Mouse (Mus musculus) layer of hippocampus, postnatal 14 days (tissue): Measurements from ENCODE around the gene Ciita. TPM values are rescaled to one million over a fixed set of nuclear protein-coding genes. Genes with fewer than 3 reads are reported as not detected.

ENCODE experiments used
- DNase-seq, 2 experiments: peaks; one replicate each; pipeline ENCODE4 v3.0.0; 2021 to 2022; ENCODE audit warnings: low spot score in 2 of 2, mixed read lengths in 1 of 2
- total RNA-seq, 2 experiments: library from RNA; stranded (reverse); gene quantifications; 2 replicates each; pipeline ENCODE4 v1.2.3; 2021

Gene Ciita
- total RNA-seq, 2 experiments from 2014 or later, result 0.38 TPM; not detected in 1

GRCm38 (mm10) chr16:10471950-10472349 lies 7.9 kb upstream of the Ciita start:
- no peak for DNase-seq

GRCm38 (mm10) chr16:10474956-10475355 lies 4.9 kb upstream of the Ciita start:
- DNase-seq, result no peak

- no peak for DNase-seq
These were observed 3.9 kb upstream of the Ciita start for GRCm38 (mm10) chr16:10475919-10476318.

- DNase-seq, result no peak
These were observed 2.5 kb downstream of the Ciita start for GRCm38 (mm10) chr16:10482343-10482742.

- DNase-seq, result no peak
These were observed 7.1 kb downstream of the Ciita start for GRCm38 (mm10) chr16:10486993-10487392.

GRCm38 (mm10) chr16:10487895-10488493 lies 8.1 kb downstream of the Ciita start:
- no peak for DNase-seq

- DNase-seq, result no peak
These were observed 9.1 kb downstream of the Ciita start for GRCm38 (mm10) chr16:10488769-10489481.

GRCm38 (mm10) chr16:10489483-10489882 lies 9.6 kb downstream of the Ciita start:
- DNase-seq, result no peak

GRCm38 (mm10) chr16:10489904-10490457 lies 10.1 kb downstream of the Ciita start:
- DNase-seq, result no peak

- no peak for DNase-seq
These were observed 10.8 kb downstream of the Ciita start for GRCm38 (mm10) chr16:10490503-10491150.

- no peak for DNase-seq
These were observed 11.9 kb downstream of the Ciita start for GRCm38 (mm10) chr16:10491716-10492115.

GRCm38 (mm10) chr16:10492587-10492986 lies 12.7 kb downstream of the Ciita start:
- DNase-seq, result no peak

- no peak for DNase-seq
These were observed 16.0 kb downstream of the Ciita start for GRCm38 (mm10) chr16:10495824-10496298.

- no peak for DNase-seq
These were observed 18.3 kb downstream of the Ciita start for GRCm38 (mm10) chr16:10498096-10498602.

GRCm38 (mm10) chr16:10499122-10499521 lies 19.3 kb downstream of the Ciita start:
- DNase-seq, result no peak

GRCm38 (mm10) chr16:10501865-10502264 lies 22.0 kb downstream of the Ciita start:
- no peak for DNase-seq

- DNase-seq, result no peak
These were observed 23.2 kb downstream of the Ciita start for GRCm38 (mm10) chr16:10503058-10503457.

GRCm38 (mm10) chr16:10507445-10507844 lies 27.6 kb downstream of the Ciita start:
- no peak for DNase-seq

GRCm38 (mm10) chr16:10508691-10509090 lies 28.8 kb downstream of the Ciita start:
- DNase-seq, result no peak

- DNase-seq, result no peak
These were observed 30.7 kb downstream of the Ciita start for GRCm38 (mm10) chr16:10510477-10511133.

GRCm38 (mm10) chr16:10511134-10511520 lies 31.3 kb downstream of the Ciita start:
- DNase-seq, result no peak
